Mouse (Mus musculus) bone marrow macrophage, adult 2 months (primary cell): ENCODE data around the gene Mras.

ENCODE experiments used
- CTCF ChIP-seq: IDR thresholded peaks from 2 replicates; pipeline ENCODE4 v1.5.1; 2012; ENCODE audit warnings: low read depth, mild to moderate bottlenecking, low read length, moderate library complexity
- POLR2A ChIP-seq: IDR thresholded peaks from 2 replicates; pipeline ENCODE4 v1.6.1; 2012; ENCODE audit warnings: mild to moderate bottlenecking, low read depth, low read length, borderline replicate concordance

DNA sequence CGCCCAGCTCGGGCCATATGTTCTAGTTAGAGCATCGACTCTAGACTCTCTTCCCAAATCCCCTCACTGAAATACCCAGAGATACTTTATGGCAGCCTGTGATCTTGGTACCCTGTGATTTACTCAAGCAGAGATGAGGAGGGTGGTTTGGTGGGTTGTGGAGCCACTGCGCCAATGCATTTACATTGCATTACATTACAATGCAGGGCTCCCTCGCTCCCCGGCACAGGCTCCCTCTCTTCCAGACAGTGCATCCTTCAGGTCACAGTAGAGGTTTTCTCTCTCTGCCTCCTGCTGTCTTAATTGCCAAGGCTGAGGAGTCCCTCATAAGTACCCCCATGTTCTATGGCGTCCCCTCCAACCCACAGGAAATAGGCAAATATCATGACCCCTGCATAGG lies 68.8 kb downstream of the Mras start:
- no peak for TF ChIP-seq CTCF
- no peak for TF ChIP-seq POLR2A
